Mouse (Mus musculus) layer of hippocampus, adult 9-10 months (tissue): Measurements from ENCODE around the gene Ube2q2.
"Not testable (repeated sequence)": the region's sequence is repeated elsewhere in the genome, so short reads cannot be mapped to it uniquely, and the experiment has no call there.

Experiments used
- DNase-seq: peaks from one replicate; pipeline ENCODE4 v3.0.0; 2022; ENCODE audit warnings: low spot score

Gene Ube2q2

GRCm38 (mm10) chr9:55148854-55149498, at the start of gene Ube2q2:
Ube2q2 (plus strand) TSS chr9:55148854.
- no peak for DNase-seq

- no peak for DNase-seq
Measured at GRCm38 (mm10) chr9:55101117-55101516, 47.5 kb upstream of the Ube2q2 start.

- no peak for DNase-seq
Measured at GRCm38 (mm10) chr9:55102186-55102835, 46.3 kb upstream of the Ube2q2 start.

- DNase-seq, result no peak
Measured at GRCm38 (mm10) chr9:55102931-55103630, 45.6 kb upstream of the Ube2q2 start.

GRCm38 (mm10) chr9:55110059-55110834, 38.4 kb upstream of the Ube2q2 start:
- peak; percentile 82 for DNase-seq

GRCm38 (mm10) chr9:55110835-55111217, 37.8 kb upstream of the Ube2q2 start:
- not testable (repeated sequence) for DNase-seq

- no peak for DNase-seq
Measured at GRCm38 (mm10) chr9:55114752-55115151, 33.9 kb upstream of the Ube2q2 start.

GRCm38 (mm10) chr9:55117293-55118055, 31.2 kb upstream of the Ube2q2 start:
- no peak for DNase-seq

- DNase-seq, result no peak
Measured at GRCm38 (mm10) chr9:55122586-55122985, 26.1 kb upstream of the Ube2q2 start.

GRCm38 (mm10) chr9:55125735-55126134, 22.9 kb upstream of the Ube2q2 start:
- DNase-seq, result no peak

GRCm38 (mm10) chr9:55126295-55126694, 22.4 kb upstream of the Ube2q2 start:
- no peak for DNase-seq

- no peak for DNase-seq
Measured at GRCm38 (mm10) chr9:55131851-55132250, 16.8 kb upstream of the Ube2q2 start.

- DNase-seq, result no peak
Measured at GRCm38 (mm10) chr9:55136576-55136975, 12.1 kb upstream of the Ube2q2 start.

- DNase-seq, result no peak
Measured at GRCm38 (mm10) chr9:55137112-55137511, 11.5 kb upstream of the Ube2q2 start.

GRCm38 (mm10) chr9:55139958-55140357, 8.7 kb upstream of the Ube2q2 start:
- DNase-seq, result no peak

GRCm38 (mm10) chr9:55149499-55150278, 1.0 kb downstream of the Ube2q2 start:
- DNase-seq, result no peak

GRCm38 (mm10) chr9:55150279-55150726, 1.6 kb downstream of the Ube2q2 start:
- DNase-seq, result no peak

GRCm38 (mm10) chr9:55151096-55151495, 2.4 kb downstream of the Ube2q2 start:
- no peak for DNase-seq

GRCm38 (mm10) chr9:55152935-55153334, 4.3 kb downstream of the Ube2q2 start:
- no peak for DNase-seq

GRCm38 (mm10) chr9:55170655-55171412, 22.2 kb downstream of the Ube2q2 start:
- no peak for DNase-seq
